Mouse (Mus musculus) G1E (cell line): ENCODE measurements around the gene Dnah14.

Experiments used
- CTCF ChIP-seq: IDR thresholded peaks from 2 replicates; pipeline ENCODE4 v1.5.1; 2012; ENCODE audit warnings: low read depth, low read length, inconsistent platforms, mixed read lengths
- GATA1 ChIP-seq: IDR thresholded peaks from 2 replicates; pipeline ENCODE4 v1.6.1; 2012; ENCODE audit warnings: borderline replicate concordance, low read length, inconsistent platforms, mixed read lengths
- TAL1 ChIP-seq: conservative IDR thresholded peaks from 2 replicates; pipeline ENCODE4 v1.6.1; 2012; ENCODE audit warnings: low read depth, low read length, inconsistent platforms, mixed read lengths

- TF ChIP-seq CTCF (no peak), GATA1 (no peak), TAL1 (no peak)
Measured at GRCm38 (mm10) chr1:181628276-181628675, 51.9 kb downstream of the Dnah14 start.
